Mouse (Mus musculus) liver, postnatal 0 days (tissue): Measurements from ENCODE around the gene Asic1.
A peak's percentile ranks its signal among the peaks of the same experiment; 100 is the strongest.

Experiments
- CTCF ChIP-seq: sonication (generic); IDR thresholded peaks from 2 replicates; pipeline ENCODE4 v1.5.1; 2016; ENCODE audit warnings: antibody characterized with exemption, low read depth
- EP300 ChIP-seq: IDR thresholded peaks from 2 replicates; pipeline ENCODE4 v1.6.1; 2016; ENCODE audit warnings: antibody characterized with exemption, low read depth, mild to moderate bottlenecking

DNA sequence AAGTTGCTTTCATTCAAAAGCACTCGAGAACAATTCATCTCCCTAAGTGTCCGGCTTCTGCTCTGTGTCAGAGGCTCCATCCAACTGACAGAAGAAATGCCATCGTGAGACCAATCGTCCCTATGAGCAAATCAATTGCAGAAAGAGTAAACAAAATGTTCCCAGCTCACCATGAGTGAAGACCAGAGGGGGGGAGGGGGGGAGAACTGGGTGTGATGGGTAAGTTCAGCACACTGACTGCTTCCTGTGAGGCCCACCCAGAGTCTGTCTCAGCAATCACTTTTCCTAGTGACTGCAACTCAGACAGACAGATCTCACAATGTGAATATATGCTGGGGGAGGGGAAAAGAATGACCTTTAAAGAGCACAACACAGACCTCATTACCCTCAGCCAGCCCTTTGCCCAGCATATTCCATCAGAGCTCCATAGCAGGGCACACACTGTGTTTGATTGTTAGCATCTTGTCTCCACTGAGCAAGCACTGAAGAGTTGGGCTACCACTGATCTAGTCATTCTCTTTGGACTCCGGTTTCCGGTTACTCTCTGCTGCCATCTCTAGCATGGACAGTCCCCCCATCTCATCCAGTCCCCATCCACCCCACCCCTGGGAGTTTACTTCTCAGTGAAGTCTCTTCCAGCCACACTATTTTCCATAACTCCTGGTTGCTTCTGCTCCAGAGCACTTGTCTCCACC lies 21.0 kb upstream of the Asic1 start:
- TF ChIP-seq CTCF (peak; percentile 25; the same call in 1 of the 2 replicates), EP300 (no peak)
